Mouse (Mus musculus): ENCODE results near the gene Gm37240.
A peak's percentile ranks its signal among the peaks of the same experiment; 100 is the strongest.

Gm37240 gene

GRCm38 (mm10) chr3:84478195-84478594, 1409.1 kb downstream of the Gm37240 start:
- DNase-seq, result no peak

DNA sequence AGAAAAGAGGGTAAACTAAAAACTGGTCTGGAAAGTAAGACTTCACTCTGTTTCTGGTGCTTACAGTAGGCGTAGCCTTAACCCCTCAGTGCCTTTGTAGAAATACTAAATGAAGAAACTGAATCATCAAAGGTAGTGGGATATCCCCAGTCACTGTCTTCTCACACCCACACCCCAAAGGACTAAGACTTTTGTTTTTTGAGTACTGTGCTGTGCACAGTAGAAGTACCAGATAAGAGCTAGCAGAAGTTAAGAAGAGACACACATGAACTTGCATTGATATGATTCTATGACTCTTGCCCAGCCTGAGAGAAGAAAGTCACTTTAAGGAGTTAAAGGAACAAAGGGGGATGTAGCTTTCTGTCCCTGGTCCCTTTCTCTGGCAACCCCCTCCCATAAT, 1409.8 kb downstream of the Gm37240 start:
- no peak for DNase-seq

GRCm38 (mm10) chr3:84474981-84475775, 1412.1 kb downstream of the Gm37240 start:
- DNase-seq, result no peak

GRCm38 (mm10) chr3:84474398-84474797, 1412.9 kb downstream of the Gm37240 start:
- no peak for DNase-seq

DNA sequence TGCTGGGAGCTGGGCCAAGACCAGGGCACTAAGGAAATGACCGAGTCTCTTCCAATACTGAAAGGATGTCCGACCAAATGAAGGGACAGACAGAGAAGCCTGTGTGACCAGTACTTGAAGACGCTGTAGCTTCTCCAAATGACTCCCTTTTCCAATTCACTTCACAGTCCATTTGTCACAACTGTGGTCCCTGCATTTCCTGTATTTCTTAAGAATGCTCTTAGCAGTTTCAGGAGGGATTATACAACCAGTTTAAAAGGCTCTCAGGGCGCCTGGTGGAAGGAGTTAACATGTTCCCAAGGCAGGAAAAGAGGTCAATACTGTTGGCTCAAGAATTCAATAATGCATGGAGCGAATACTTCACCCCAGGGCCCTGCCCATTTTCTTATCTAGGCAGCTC, 1414.4 kb downstream of the Gm37240 start:
- no peak for DNase-seq

DNA sequence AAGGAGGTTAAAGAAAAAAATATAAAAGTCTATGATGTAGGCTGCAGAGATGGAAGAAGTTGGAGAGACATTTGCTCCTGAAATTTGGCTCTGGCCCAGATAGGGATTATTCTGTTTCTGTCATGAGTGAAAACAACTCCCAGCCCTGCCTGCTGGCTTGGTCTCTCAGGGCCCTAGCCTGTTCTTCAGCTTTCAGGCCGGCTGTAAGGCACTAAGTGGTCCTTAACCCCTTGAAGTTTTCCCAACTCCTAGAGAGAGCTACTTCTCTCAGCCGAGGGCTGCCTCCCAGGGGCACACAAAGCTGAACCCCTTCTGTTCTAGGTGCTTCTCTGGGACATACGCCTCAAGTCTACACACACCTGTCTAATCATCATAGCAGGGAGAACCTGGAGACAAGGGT, 1414.8 kb downstream of the Gm37240 start:
- DNase-seq, result no peak

- no peak for DNase-seq
These were observed 1416.2 kb downstream of the Gm37240 start for GRCm38 (mm10) chr3:84471146-84471545.

- no peak for DNase-seq
These were observed 1419.2 kb downstream of the Gm37240 start for GRCm38 (mm10) chr3:84468111-84468453.

GRCm38 (mm10) chr3:84467419-84468110, 1419.8 kb downstream of the Gm37240 start:
- no peak for DNase-seq

GRCm38 (mm10) chr3:84465822-84466500, 1421.4 kb downstream of the Gm37240 start:
- DNase-seq, result no peak

- DNase-seq, result no peak
These were observed 1425.6 kb downstream of the Gm37240 start for GRCm38 (mm10) chr3:84461687-84462086.

GRCm38 (mm10) chr3:84460952-84461351, 1426.4 kb downstream of the Gm37240 start:
- DNase-seq, result peak; percentile 12

- DNase-seq, result no peak
These were observed 1426.8 kb downstream of the Gm37240 start for GRCm38 (mm10) chr3:84460499-84460898.

- no peak for DNase-seq
These were observed 1431.4 kb downstream of the Gm37240 start for GRCm38 (mm10) chr3:84455733-84456417.

DNA sequence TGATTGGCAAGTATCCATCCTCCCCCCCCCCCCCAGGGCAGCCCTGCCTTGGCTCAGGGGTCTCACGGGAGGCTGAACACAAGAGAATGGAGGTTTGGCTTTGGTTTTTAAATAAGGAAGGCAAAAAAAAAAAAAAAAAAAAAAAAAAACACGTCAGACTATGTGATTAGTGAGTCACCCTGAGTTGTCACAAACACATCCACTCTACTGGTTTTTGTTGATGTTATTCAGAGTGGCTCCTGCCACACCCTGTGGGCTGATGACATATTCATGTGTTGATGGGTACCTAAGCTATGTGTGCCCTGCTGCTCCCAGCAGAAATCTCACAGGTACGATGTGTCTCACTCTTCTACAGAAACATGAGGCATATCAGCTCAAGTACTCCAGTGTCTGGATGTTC, 1436.7 kb downstream of the Gm37240 start:
- no peak for DNase-seq

GRCm38 (mm10) chr3:84449015-84449414, 1438.3 kb downstream of the Gm37240 start:
- DNase-seq, result no peak

- DNase-seq, result no peak
These were observed 1439.5 kb downstream of the Gm37240 start for GRCm38 (mm10) chr3:84447803-84448202.

Data from thymus, postnatal 25 days (tissue).